Mouse (Mus musculus) right cerebral cortex, postnatal 36 days (tissue): ENCODE measurements around the gene Serpinb13.

Experiments used
- DNase-seq, 2 experiments: peaks; one replicate each; pipeline ENCODE4 v3.0.0; 2022; ENCODE audit warnings: low spot score in 2 of 2, mixed read lengths in 1 of 2

Gene Serpinb13

DNA sequence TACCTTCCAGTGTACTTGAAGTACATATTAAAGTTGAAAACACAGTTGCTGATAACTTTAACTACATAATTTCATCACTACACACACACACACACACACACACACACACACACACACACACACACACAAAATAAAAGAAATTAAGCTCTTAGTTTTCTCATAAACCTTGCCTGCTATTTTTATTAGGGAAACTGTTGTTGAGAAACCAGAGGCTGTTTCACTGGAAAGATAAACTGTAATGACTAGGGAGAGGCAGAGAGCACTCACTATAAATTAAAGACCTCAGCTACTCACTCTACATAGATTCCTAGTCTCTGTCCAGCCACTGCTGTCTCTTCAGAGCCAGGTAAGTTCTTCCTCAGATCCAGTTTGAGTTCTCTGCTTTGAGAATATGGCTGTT, at the start of gene Serpinb13:
TSS of gene Serpinb13 (plus strand) at position 301 of the 400 bp plus-strand sequence.
- no peak for DNase-seq

- no peak for DNase-seq
These were observed 48.8 kb upstream of the Serpinb13 start for GRCm38 (mm10) chr1:106931954-106932353.

DNA sequence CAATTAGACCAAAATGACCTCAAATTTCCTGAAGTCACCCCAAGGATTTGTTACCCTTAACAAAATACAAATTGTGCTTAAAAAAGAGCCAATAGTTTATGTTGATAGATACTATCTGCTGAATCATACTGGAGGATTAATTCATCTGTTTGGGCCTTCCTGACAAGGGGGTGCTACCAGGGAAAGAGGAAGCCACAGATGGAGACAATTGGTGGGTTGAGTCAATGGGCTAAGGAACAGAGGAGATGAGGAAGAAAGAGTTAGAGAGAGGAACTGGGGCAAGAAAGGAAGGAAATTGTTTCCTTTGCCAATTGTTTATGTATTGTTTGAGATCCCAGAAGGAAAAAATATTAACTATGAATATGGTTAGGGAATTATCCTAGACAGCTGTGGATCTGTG, 47.1 kb upstream of the Serpinb13 start:
- no peak for DNase-seq

- no peak for DNase-seq
These were observed 46.5 kb upstream of the Serpinb13 start, which contains the start of gene Serpinb12 for GRCm38 (mm10) chr1:106934265-106934664. TSS of gene Serpinb12 (plus strand) at chr1:106934449.

DNA sequence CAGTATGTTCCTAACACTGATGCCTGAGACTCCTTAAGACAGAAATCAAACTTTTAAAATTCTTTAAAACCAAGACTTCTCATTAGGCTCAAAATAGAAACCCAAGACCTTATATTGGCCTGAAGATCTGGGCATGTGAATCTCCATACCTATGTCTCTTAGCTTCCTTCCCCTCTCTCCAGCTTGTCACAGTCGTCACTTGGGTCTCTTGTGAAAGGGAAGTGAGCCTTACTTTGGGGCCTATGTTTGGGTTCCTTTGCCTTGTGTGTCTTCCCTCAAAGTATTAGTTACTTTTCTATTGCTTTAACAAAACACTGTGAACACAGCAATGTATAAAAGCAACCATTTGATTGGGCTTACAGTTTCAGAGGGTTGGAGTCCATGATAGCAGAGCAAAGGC, 33.6 kb upstream of the Serpinb13 start:
- no peak for DNase-seq

DNA sequence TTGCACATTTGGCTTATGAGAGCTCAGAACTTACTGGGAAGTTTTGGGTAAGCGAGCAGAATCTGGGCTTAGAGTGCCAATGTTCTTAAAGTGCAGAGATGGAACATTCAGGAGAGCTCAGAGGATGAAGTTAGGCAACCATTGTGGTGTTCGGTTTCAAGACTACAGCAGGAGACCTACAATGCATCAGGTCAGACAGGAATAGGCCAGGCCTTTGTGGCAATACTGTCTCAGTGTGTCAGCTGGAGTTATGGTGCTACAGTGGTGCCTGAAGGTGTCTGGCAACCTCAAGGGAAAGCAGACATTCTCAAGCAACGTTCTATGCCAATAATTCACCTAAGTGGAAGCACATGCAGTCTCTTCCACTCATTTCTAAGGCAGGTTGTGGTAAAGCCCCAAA, 20.8 kb upstream of the Serpinb13 start:
- DNase-seq = no peak

- no peak for DNase-seq
These were observed 19.8 kb upstream of the Serpinb13 start for GRCm38 (mm10) chr1:106961023-106961422.

DNA sequence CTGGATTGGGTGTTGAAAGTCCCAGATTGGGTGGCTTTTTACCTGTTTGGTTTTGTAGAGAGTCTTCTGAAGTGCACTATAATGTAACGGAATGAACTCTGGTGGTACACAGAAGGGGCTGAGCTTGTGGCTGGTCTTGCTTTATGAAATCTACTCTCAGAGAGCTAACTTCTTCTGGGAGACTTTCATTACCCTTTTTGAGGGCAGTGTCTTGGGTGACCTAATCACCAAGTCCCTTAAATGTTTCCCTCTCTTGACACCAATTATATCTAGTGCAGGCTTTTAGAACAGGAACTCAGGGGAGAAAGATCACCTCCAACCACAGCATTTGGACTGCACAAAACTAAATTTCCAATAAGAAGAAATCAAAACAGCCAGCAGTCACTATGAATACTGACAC, 2.3 kb downstream of the Serpinb13 start:
- no peak for DNase-seq

DNA sequence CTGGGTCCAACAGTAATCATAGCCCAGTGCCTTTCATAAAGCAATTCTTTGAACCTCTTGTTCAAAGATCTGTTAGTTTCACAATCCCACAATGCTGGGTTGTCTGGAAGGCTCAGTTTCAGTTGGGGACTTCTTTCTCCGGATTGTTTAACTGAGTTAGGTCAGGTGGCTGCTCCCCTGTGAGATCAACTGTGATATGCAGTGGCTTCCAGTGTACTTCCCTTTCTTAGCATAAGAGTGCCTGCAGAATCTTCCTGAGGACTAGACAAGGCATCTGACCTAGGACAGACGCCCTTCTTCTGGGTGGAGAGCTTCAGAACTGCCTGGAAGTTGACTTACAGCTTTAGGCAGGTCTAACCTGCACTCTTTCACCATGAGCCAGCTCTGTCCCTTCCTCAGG, 3.1 kb downstream of the Serpinb13 start:
- no peak for DNase-seq

DNA sequence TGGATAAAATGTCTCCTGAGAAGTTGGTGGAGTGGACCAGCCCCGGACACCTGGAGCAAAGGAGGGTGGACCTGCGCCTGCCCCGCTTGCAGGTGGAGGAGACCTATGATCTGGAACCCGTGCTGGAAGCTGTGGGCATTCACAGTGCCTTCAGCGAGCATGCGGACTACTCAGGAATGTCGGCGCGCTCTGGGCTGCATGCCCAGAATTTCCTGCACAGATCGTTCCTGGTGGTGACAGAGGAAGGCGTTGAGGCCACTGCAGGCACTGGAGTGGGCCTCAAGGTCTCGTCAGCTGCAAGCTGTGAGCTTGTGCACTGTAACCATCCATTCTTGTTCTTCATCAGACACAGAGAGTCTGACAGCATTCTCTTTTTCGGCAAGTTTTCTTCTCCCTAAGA, 19.6 kb downstream of the Serpinb13 start:
- no peak for DNase-seq

DNA sequence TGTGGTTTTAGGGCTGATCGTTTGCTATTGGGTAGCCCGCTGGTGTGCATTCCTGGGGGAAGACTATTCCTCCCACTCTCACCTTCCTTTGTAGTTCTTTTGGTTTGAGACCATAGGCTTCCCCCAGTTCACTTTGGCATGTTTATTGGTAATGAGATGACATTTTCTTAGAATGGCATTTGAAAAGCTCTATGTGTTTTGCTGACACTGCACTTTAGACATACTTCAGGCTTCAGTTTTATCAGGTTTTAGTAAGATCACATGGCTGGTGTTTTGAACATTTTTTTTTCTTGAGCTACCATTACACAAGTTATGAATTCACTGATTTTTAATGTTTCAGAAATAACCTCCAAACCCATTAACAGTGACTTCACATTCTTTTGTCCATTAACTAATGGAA, 21.0 kb downstream of the Serpinb13 start:
- DNase-seq = no peak

GRCm38 (mm10) chr1:107006316-107006715, 25.5 kb downstream of the Serpinb13 start:
- DNase-seq = no peak

DNA sequence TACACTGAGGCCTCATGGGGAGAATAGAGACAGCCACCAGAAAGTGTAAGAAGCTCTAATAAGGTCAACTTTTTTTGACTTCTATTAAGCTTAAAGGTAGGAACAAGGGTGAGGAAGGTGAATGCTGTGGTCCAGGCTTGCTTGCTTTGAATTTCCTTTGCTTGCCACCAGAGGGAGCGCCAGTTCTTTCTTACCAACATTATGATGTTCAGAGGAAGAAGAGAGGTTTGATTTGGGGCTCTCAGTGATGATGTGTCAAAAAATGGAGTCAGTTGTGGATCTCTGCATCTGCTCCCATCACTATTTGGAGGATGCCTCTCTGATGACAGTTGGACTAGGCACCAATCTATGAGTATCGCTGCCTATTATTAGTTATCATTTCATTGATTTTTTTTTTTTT, 33.7 kb downstream of the Serpinb13 start:
- no peak for DNase-seq

- DNase-seq = no peak
These were observed 34.4 kb downstream of the Serpinb13 start for GRCm38 (mm10) chr1:107015210-107015609.

GRCm38 (mm10) chr1:107025886-107026285, 45.1 kb downstream of the Serpinb13 start:
- no peak for DNase-seq

DNA sequence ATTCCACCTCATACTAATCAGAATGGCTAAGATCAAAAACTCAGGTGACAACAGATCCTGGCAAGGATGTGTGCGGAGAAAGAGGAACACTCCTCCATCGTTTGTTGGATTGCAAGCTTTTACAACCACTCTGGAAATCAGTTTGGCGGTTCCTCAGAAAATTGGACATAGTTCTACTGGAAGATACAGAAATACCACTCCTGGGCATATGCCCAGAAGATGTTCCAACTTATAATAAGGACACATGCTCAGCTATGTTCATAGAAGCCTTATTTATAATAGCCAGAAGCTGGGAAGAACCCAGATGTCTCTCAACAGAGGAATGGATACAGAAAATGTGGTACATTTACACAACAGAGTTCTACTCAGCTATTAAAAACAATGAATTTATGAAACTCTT, 53.5 kb downstream of the Serpinb13 start:
- peak in 1 of 2 experiments; percentile 34 for DNase-seq
